Mouse (Mus musculus) CH12.LX (cell line): ENCODE measurements around the gene Sorcs1. TPM values are rescaled to one million over a fixed set of nuclear protein-coding genes. Genes with fewer than 3 reads are reported as not detected.

ENCODE experiments used
- DNase-seq: peaks from one replicate; pipeline ENCODE4 v3.0.0-alpha.2; 2013; ENCODE audit errors: extremely low read depth
- H3K27ac ChIP-seq: 2 replicates; pipeline ENCODE4 v1.5.1; 2012; ENCODE audit warnings: low read depth, mild to moderate bottlenecking, control low read depth, moderate library complexity; ENCODE audit not compliant: insufficient read depth
- H3K27me3 ChIP-seq: replicated peaks from 2 replicates; pipeline ENCODE3; 2012; ENCODE audit warnings: inconsistent platforms
- H3K36me3 ChIP-seq, 2 experiments: replicated peaks in 1 of 2; 2 replicates each; pipeline versions ENCODE3 to v1.6.1; 2012; ENCODE audit warnings: inconsistent platforms in 1 of 2, low read length in 1 of 2, mild to moderate bottlenecking in 1 of 2, mixed read lengths in 1 of 2, moderate library complexity in 1 of 2; ENCODE audit not compliant: control insufficient read depth in 1 of 2, insufficient read depth in 1 of 2
- H3K4me1 ChIP-seq, 2 experiments: 2 replicates each; pipeline ENCODE4 v1.6.1; 2012; ENCODE audit warnings: inconsistent platforms in 1 of 2, moderate library complexity in 1 of 2; ENCODE audit not compliant: insufficient read depth in 2 of 2, control insufficient read depth in 1 of 2
- H3K4me2 ChIP-seq: 2 replicates; pipeline ENCODE4 v1.6.1; 2012; ENCODE audit warnings: low read depth, mild to moderate bottlenecking, control low read depth; ENCODE audit not compliant: poor library complexity, insufficient read depth, severe bottlenecking
- H3K4me3 ChIP-seq, 3 experiments: fragments of 150-350 bp in 1 of 3; sonication (generic) in 1 of 3; replicated peaks in 1 of 3; 2 replicates each; pipeline versions ENCODE3 to v1.5.1; 2011 to 2012; ENCODE audit warnings: low read depth in 2 of 3, low read length in 2 of 3, mild to moderate bottlenecking in 2 of 3, moderate library complexity in 2 of 3, control low read depth in 1 of 3, improper control_type of control experiment in 1 of 3, inconsistent platforms in 1 of 3, mixed read lengths in 1 of 3; ENCODE audit not compliant: poor library complexity in 1 of 3
- H3K79me2 ChIP-seq: replicated peaks from 2 replicates; pipeline ENCODE4 v1.6.1; 2012; ENCODE audit warnings: mild to moderate bottlenecking, moderate library complexity; ENCODE audit not compliant: control insufficient read depth, poor library complexity, insufficient read depth, severe bottlenecking; ENCODE audit errors: extremely low read depth
- H3K9ac ChIP-seq: 2 replicates; pipeline ENCODE4 v1.6.1; 2012; ENCODE audit warnings: low read depth, mild to moderate bottlenecking, control low read depth, moderate library complexity; ENCODE audit not compliant: insufficient read depth
- H3K9me3 ChIP-seq: replicated peaks from 2 replicates; pipeline ENCODE3; 2012; ENCODE audit warnings: low read length, inconsistent platforms, mixed read lengths
- CHD1 ChIP-seq: IDR thresholded peaks from 2 replicates; pipeline ENCODE4 v1.6.1; 2012; ENCODE audit warnings: low read depth, low read length, improper control_type of control experiment, inconsistent platforms
- CHD2 ChIP-seq: IDR thresholded peaks from 2 replicates; pipeline ENCODE4 v1.6.1; 2011; ENCODE audit warnings: low read length, improper control_type of control experiment
- CTCF ChIP-seq, 2 experiments: IDR thresholded peaks in 1 of 2; conservative IDR thresholded peaks in 1 of 2; 2 replicates each; pipeline ENCODE4 v1.5.1; 2011 to 2012; ENCODE audit warnings: low read depth in 2 of 2, low read length in 2 of 2, improper control_type of control experiment in 1 of 2, inconsistent platforms in 1 of 2, mild to moderate bottlenecking in 1 of 2, moderate library complexity in 1 of 2
- E2F4 ChIP-seq: IDR thresholded peaks from 2 replicates; pipeline ENCODE4 v1.6.1; 2011; ENCODE audit warnings: low read depth, low read length, improper control_type of control experiment; ENCODE audit not compliant: insufficient replicate concordance
- EP300 ChIP-seq: IDR thresholded peaks from 2 replicates; pipeline ENCODE4 v1.6.1; 2011; ENCODE audit warnings: low read length, improper control_type of control experiment
- GABPA ChIP-seq: IDR thresholded peaks from 2 replicates; pipeline ENCODE4 v1.6.1; 2012; ENCODE audit warnings: low read depth, low read length, improper control_type of control experiment, inconsistent platforms; ENCODE audit not compliant: insufficient replicate concordance
- HCFC1 ChIP-seq: IDR thresholded peaks from 2 replicates; pipeline ENCODE4 v1.6.1; 2012; ENCODE audit warnings: low read depth, mild to moderate bottlenecking, inconsistent platforms, low read length, improper control_type of control experiment
- IRF4 ChIP-seq: IDR thresholded peaks from 2 replicates; pipeline ENCODE4 v1.6.1; 2014; ENCODE audit warnings: low read depth, mild to moderate bottlenecking, inconsistent platforms, low read length, improper control_type of control experiment
- JUND ChIP-seq: conservative IDR thresholded peaks from 2 replicates; pipeline ENCODE4 v1.6.1; 2011; ENCODE audit warnings: low read depth, low read length, improper control_type of control experiment
- KAT2A ChIP-seq: IDR thresholded peaks from 2 replicates; pipeline ENCODE4 v1.6.1; 2012; ENCODE audit warnings: low read length, improper control_type of control experiment, inconsistent platforms; ENCODE audit not compliant: insufficient replicate concordance
- MXI1 ChIP-seq: IDR thresholded peaks from 2 replicates; pipeline ENCODE4 v1.6.1; 2011; ENCODE audit warnings: mild to moderate bottlenecking, low read depth, low read length, improper control_type of control experiment
- MYC ChIP-seq: IDR thresholded peaks from 2 replicates; pipeline ENCODE4 v1.6.1; 2011; ENCODE audit warnings: low read depth, mild to moderate bottlenecking, improper control_type of control experiment, low read length
- PAX5 ChIP-seq: IDR thresholded peaks from 2 replicates; pipeline ENCODE4 v1.6.1; 2012; ENCODE audit warnings: low read length, inconsistent platforms, mixed read lengths
- POLR2AphosphoS2 ChIP-seq: IDR thresholded peaks from 2 replicates; pipeline ENCODE4 v1.6.1; 2011; ENCODE audit warnings: low read depth, low read length, improper control_type of control experiment
- RAD21 ChIP-seq: IDR thresholded peaks from 2 replicates; pipeline ENCODE4 v1.6.1; 2011; ENCODE audit warnings: low read depth, mild to moderate bottlenecking, low read length, improper control_type of control experiment, moderate library complexity
- RCOR1 ChIP-seq: conservative IDR thresholded peaks from 2 replicates; pipeline ENCODE4 v1.6.1; 2012; ENCODE audit warnings: low read depth, mild to moderate bottlenecking, inconsistent platforms, low read length, improper control_type of control experiment
- SMC3 ChIP-seq: IDR thresholded peaks from 2 replicates; pipeline ENCODE4 v1.6.1; 2011; ENCODE audit warnings: low read depth, low read length, improper control_type of control experiment
- ZC3H11A ChIP-seq: IDR thresholded peaks from 2 replicates; pipeline ENCODE4 v1.6.1; 2012; ENCODE audit warnings: low read depth, mild to moderate bottlenecking, inconsistent platforms, low read length, improper control_type of control experiment
- ZKSCAN1 ChIP-seq: IDR thresholded peaks from 2 replicates; pipeline ENCODE4 v1.6.1; 2012; ENCODE audit warnings: low read depth, inconsistent platforms, low read length, improper control_type of control experiment, borderline replicate concordance
- ZNF384 ChIP-seq: IDR thresholded peaks from 2 replicates; pipeline ENCODE4 v1.6.1; 2012; ENCODE audit warnings: low read depth, low read length, improper control_type of control experiment, inconsistent platforms
- dilution Hi-C: fragments of 300-500 bp; cut with MboI; formaldehyde crosslinking; loops from 2 replicates; pipeline ENCODE4 v1.14.3; 2020; ENCODE audit warnings: low sequenced_read_pairs; ENCODE audit not compliant: extremely low pct_unique_long_range_greater_than_20kb, extremely low pct_ligation_motif_present
- in situ Hi-C: fragments of 300-500 bp; cut with MboI; formaldehyde crosslinking; loops from 3 replicates; pipeline ENCODE4 v1.14.3; 2019; ENCODE audit warnings: low sequenced_read_pairs, low pct_ligation_motif_present, low pct_unique_long_range_greater_than_20kb, mixed read lengths
- polyA plus RNA-seq: library from polyadenylated mRNA; unstranded; fragments of >175 nt; gene quantifications from 2 replicates; pipeline ENCODE4 v1.2.1, GENCODE M21; 2012; ENCODE audit warnings: low read depth; ENCODE audit not compliant: insufficient read length
- total RNA-seq, 2 experiments: library from RNA; depleted of rRNA; stranded (reverse); fragments of 300-350 nt in 1 of 2; fragments of >200 nt in 1 of 2; gene quantifications; 2 replicates each; pipeline ENCODE4 v1.2.3; 2012 to 2014

Gene Sorcs1
- total and polyA plus RNA-seq, 3 experiments: 0.08 TPM; not detected in 2

DNA sequence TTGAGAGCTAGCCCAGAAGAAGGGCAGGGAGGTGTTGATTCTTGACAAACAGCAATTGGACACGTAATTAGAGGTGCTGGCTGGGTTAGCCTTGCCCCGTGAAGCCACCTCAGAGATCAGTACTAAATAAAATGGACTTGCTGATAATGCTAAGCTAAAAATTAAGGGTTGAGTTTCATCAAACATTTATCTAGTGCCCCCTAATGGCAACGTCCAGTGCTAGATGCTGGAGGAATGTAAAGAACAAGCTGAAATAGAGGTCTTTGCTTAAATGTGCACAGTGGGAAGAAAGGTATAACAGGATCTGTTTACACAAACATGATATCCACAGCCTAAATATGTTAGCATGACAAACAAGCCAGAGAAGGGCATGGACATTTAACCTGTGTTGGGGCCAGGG, 532.5 kb downstream of the Sorcs1 start:
- H3K9ac ChIP-seq: no peak overlapping the region
- dilution Hi-C loops: no loop called here
- H3K4me1 ChIP-seq: no peaks in the 10 kb centered on the region
- no peaks in the 10 kb centered on the region for H3K27me3 ChIP-seq
- H3K4me3 ChIP-seq: no peak overlapping the region
- no peaks in the 10 kb centered on the region for H3K36me3 ChIP-seq
- H3K9me3 ChIP-seq: peaks cover 53% of the 10 kb centered on the region
- DNase-seq: no peak
- TF ChIP-seq EP300: no peak
- TF ChIP-seq CTCF (conservative IDR thresholded peaks at IDR 0.05 in 1 of 2, IDR thresholded peaks at IDR 0.05 in 1 of 2; ENCODE audit: low read depth in 2 of 2, low read length in 2 of 2): peak in 1 of 2 experiments; percentile 37; a peak in 1 of 4 replicates
- TF ChIP-seq PAX5: no peak
- TF ChIP-seq RAD21: peak; percentile 25
- no peak for TF ChIP-seq ZC3H11A
- in situ Hi-C loops: no loop called here
- H3K27ac ChIP-seq: no peak overlapping the region
- no peak overlapping the region for H3K4me2 ChIP-seq
- H3K79me2 ChIP-seq: no peaks in the 10 kb centered on the region

DNA sequence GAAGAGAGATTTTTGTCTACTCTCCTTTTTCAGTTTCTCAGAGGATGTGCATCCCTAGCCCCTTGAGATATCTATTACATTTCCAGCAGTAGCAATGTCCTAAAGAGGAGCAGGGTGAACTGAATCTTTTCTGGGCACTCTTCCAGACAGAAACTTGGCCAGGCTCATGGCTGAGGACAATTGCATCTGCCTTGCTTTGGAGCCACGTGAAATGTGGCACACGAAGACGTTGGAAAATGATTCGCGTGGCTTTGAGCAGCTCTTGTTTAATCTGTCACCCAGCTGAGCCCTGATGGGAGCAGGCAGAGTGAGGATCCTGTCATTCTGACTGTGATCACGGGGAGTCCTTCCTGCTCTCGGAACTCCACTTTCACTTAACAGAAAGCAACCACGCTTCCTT, 536.6 kb downstream of the Sorcs1 start:
- peaks cover 46% of the 10 kb centered on the region for H3K9me3 ChIP-seq
- H3K36me3 ChIP-seq: no peaks in the 10 kb centered on the region
- no peaks in the 10 kb centered on the region for H3K4me1 ChIP-seq
- DNase-seq: no peak
- dilution Hi-C loops (no loop called here), in situ Hi-C loops (no loop called here)
- H3K79me2 ChIP-seq: no peaks in the 10 kb centered on the region
- no peak for TF ChIP-seq JUND
- no peak for TF ChIP-seq MYC
- TF ChIP-seq CHD2: no peak
- no peak for TF ChIP-seq HCFC1
- TF ChIP-seq ZNF384: no peak
- TF ChIP-seq IRF4: no peak
- TF ChIP-seq POLR2AphosphoS2: no peak
- no peak for TF ChIP-seq CHD1
- TF ChIP-seq RAD21: no peak
- TF ChIP-seq GABPA: no peak
- TF ChIP-seq ZKSCAN1: no peak
- no peak for TF ChIP-seq KAT2A
- no peak for TF ChIP-seq RCOR1
- TF ChIP-seq E2F4: no peak
- no peak for TF ChIP-seq SMC3
- TF ChIP-seq MXI1: no peak
- H3K4me2 ChIP-seq: no peak overlapping the region
- no peak overlapping the region for H3K27ac ChIP-seq
- no peak overlapping the region for H3K4me3 ChIP-seq
- no peak overlapping the region for H3K9ac ChIP-seq
- no peaks in the 10 kb centered on the region for H3K27me3 ChIP-seq
